Mouse (Mus musculus): ENCODE measurements around the gene Spop.

GRCm38 (mm10) chr11:95493950-95494349 lies 80.1 kb downstream of the Spop start:
- TF ChIP-seq POLR2A (IDR thresholded peaks at IDR 0.05; ENCODE audit: low read depth, low read length) = no peak
- no peak for TF ChIP-seq CTCF (IDR thresholded peaks at IDR 0.05; ENCODE audit: extremely low read depth, insufficient read length, insufficient replicate concordance, low read depth, low read length)

Measured in small intestine, adult 2 months (tissue).